Mouse (Mus musculus) retina, adult 2 months (tissue): ENCODE measurements at regions not wholly inside any gene's neighbourhood (a gene's known extent, or its start where the extent isn't known, plus 50 kb on each side); places are given as distances from the start of the nearest gene placed in this dataset.
"Not testable (repeated sequence)": the region's sequence is repeated elsewhere in the genome, so short reads cannot be mapped to it uniquely, and the experiment has no call there.

ENCODE experiments used
- DNase-seq: peaks from one replicate; pipeline ENCODE4 v3.0.0-alpha.2; 2012; ENCODE audit warnings: low read depth, low spot score

- no peak for DNase-seq
Measured at GRCm38 (mm10) chr5:96898120-96898672, 99.3 kb upstream of the Bmp2k start.

GRCm38 (mm10) chr5:96898695-96899094 is 98.8 kb upstream of the Bmp2k start:
- DNase-seq, result no peak

GRCm38 (mm10) chr5:96905572-96906271 is 91.8 kb upstream of the Bmp2k start:
- DNase-seq, result no peak

GRCm38 (mm10) chr5:96908371-96908770 is 89.1 kb upstream of the Bmp2k start:
- DNase-seq, result not testable (repeated sequence)

GRCm38 (mm10) chr5:96909218-96909617 is 88.3 kb upstream of the Bmp2k start:
- no peak for DNase-seq

GRCm38 (mm10) chr5:96911550-96912253 is 85.8 kb upstream of the Bmp2k start:
- peak; percentile 73 for DNase-seq

- DNase-seq, result no peak
Measured at GRCm38 (mm10) chr5:96912254-96912635, 85.2 kb upstream of the Bmp2k start.

- no peak for DNase-seq
Measured at GRCm38 (mm10) chr5:96912781-96913180, 84.7 kb upstream of the Bmp2k start.

- no peak for DNase-seq
Measured at GRCm38 (mm10) chr5:96913711-96914110, 83.8 kb upstream of the Bmp2k start.

- no peak for DNase-seq
Measured at GRCm38 (mm10) chr5:96914696-96915404, 82.6 kb upstream of the Bmp2k start.

GRCm38 (mm10) chr5:96916897-96917296 is 80.6 kb upstream of the Bmp2k start:
- DNase-seq, result no peak

- DNase-seq, result no peak
Measured at GRCm38 (mm10) chr5:96917596-96918258, 79.8 kb upstream of the Bmp2k start.

GRCm38 (mm10) chr5:96919149-96919548 is 78.3 kb upstream of the Bmp2k start:
- DNase-seq, result no peak

GRCm38 (mm10) chr5:96921037-96921436 is 76.5 kb upstream of the Bmp2k start:
- no peak for DNase-seq

GRCm38 (mm10) chr5:96921511-96921910 is 76.0 kb upstream of the Bmp2k start:
- DNase-seq, result no peak

- DNase-seq, result no peak
Measured at GRCm38 (mm10) chr5:96921973-96922715, 75.3 kb upstream of the Bmp2k start.

- no peak for DNase-seq
Measured at GRCm38 (mm10) chr5:96922716-96923076, 74.8 kb upstream of the Bmp2k start.

GRCm38 (mm10) chr5:96923526-96923925 is 74.0 kb upstream of the Bmp2k start:
- no peak for DNase-seq

- no peak for DNase-seq
Measured at GRCm38 (mm10) chr5:96924736-96925429, 72.6 kb upstream of the Bmp2k start.

GRCm38 (mm10) chr5:96925943-96926342 is 71.5 kb upstream of the Bmp2k start:
- no peak for DNase-seq

GRCm38 (mm10) chr5:96931091-96931490 is 66.4 kb upstream of the Bmp2k start:
- no peak for DNase-seq
